Mouse (Mus musculus) heart, embryonic 11.5 days (tissue): ENCODE results near the gene Gm10490. TPM values are rescaled to one million over a fixed set of nuclear protein-coding genes. Genes with fewer than 3 reads are reported as not detected.

Experiments
- ATAC-seq: fragments of 200-750 bp; cut with Nextera tagmentation; replicated peaks from 2 replicates; pipeline ENCODE4 v1.8.0; 2017; ENCODE audit warnings: moderate library complexity; ENCODE audit not compliant: insufficient number of reproducible peaks, low FRiP score, low TSS enrichment
- H3K27ac ChIP-seq: fragments of 300-500 bp; sonication (generic); 2 replicates; pipeline ENCODE4 v1.5.1; 2014; ENCODE audit warnings: mild to moderate bottlenecking, low read depth, low read length
- H3K27me3 ChIP-seq: fragments of 300-500 bp; sonication (generic); 2 replicates; pipeline ENCODE4 v1.6.1; 2014; ENCODE audit warnings: mild to moderate bottlenecking, low read length, mixed read lengths; ENCODE audit not compliant: control insufficient read depth, insufficient read depth
- H3K36me3 ChIP-seq: fragments of 300-500 bp; sonication (generic); 2 replicates; pipeline ENCODE4 v1.6.1; 2014; ENCODE audit warnings: mild to moderate bottlenecking, low read length, moderate library complexity, mixed read lengths; ENCODE audit not compliant: control insufficient read depth, insufficient read depth
- H3K4me1 ChIP-seq: fragments of 300-500 bp; sonication (generic); 2 replicates; pipeline ENCODE4 v1.6.1; 2014; ENCODE audit warnings: low read length; ENCODE audit not compliant: control insufficient read depth, insufficient read depth
- H3K4me2 ChIP-seq: fragments of 300-500 bp; sonication (generic); 2 replicates; pipeline ENCODE4 v1.6.1; 2014; ENCODE audit warnings: mild to moderate bottlenecking, moderate library complexity
- H3K4me3 ChIP-seq: fragments of 300-500 bp; sonication (generic); 2 replicates; pipeline ENCODE4 v1.5.1; 2014; ENCODE audit warnings: low read depth, low read length
- H3K9ac ChIP-seq: fragments of 300-500 bp; sonication (generic); 2 replicates; pipeline ENCODE4 v1.6.1; 2014; ENCODE audit warnings: mild to moderate bottlenecking, low read depth, low read length, moderate library complexity
- H3K9me3 ChIP-seq: fragments of 300-500 bp; sonication (generic); replicated peaks from 2 replicates; pipeline ENCODE4 v1.6.1; 2016; ENCODE audit warnings: low read length; ENCODE audit not compliant: control insufficient read depth
- WGBS: fragments of 180-500 bp; shearing (Covaris S2); extraction: QIAGEN DNeasy Blood & Tissue Kit; methylation state at CpG from one replicate; pipeline ENCODE4 v1.1.7; 2014; ENCODE audit not compliant: insufficient replicate concordance; 5-methylcytosine and 5-hydroxymethylcytosine counted together
- polyA plus RNA-seq: library from polyadenylated mRNA; unstranded; fragments of >200 nt; fragmentation: Nextera tagmentation; extraction: Ambion mirVana; gene quantifications from 2 replicates; pipeline ENCODE4 v1.2.1, GENCODE M21; 2014

The Gm10490 gene
- polyA plus RNA-seq, 1 experiment from 2014 or later = not detected

GRCm38 (mm10) chrX:7878495-7878894 lies 30.8 kb upstream of the Gm10490 start:
- Histone ChIP-seq H3K4me3 (peak overlapping the region; percentile 49), H3K9ac (peak overlapping the region; percentile 63), H3K4me2 (peak overlapping the region; percentile 90), H3K4me1 (no peaks in the 10 kb centered on the region), H3K27me3 (no peaks in the 10 kb centered on the region), H3K36me3 (no peaks in the 10 kb centered on the region; the same call in 1 of the 2 replicates), H3K27ac (no peak overlapping the region), H3K9me3 (no peaks in the 10 kb centered on the region)
- ATAC-seq = no peak
- 14% methylated on average over 21 of the region's 21 CpGs for WGBS

GRCm38 (mm10) chrX:7879819-7880218 lies 29.5 kb upstream of the Gm10490 start:
- no peak for ATAC-seq
- H3K9me3 ChIP-seq = no peaks in the 10 kb centered on the region
- no peaks in the 10 kb centered on the region for H3K27me3 ChIP-seq
- H3K4me3 ChIP-seq = no peak overlapping the region
- no peak overlapping the region for H3K27ac ChIP-seq
- H3K36me3 ChIP-seq = no peaks in the 10 kb centered on the region; the same call in 1 of the 2 replicates
- WGBS = 15% methylated on average over 11 of the region's 11 CpGs
- peak overlapping the region; percentile 90 for H3K4me2 ChIP-seq
- H3K9ac ChIP-seq = no peak overlapping the region
- H3K4me1 ChIP-seq = no peaks in the 10 kb centered on the region; the same call in 1 of the 2 replicates

DNA sequence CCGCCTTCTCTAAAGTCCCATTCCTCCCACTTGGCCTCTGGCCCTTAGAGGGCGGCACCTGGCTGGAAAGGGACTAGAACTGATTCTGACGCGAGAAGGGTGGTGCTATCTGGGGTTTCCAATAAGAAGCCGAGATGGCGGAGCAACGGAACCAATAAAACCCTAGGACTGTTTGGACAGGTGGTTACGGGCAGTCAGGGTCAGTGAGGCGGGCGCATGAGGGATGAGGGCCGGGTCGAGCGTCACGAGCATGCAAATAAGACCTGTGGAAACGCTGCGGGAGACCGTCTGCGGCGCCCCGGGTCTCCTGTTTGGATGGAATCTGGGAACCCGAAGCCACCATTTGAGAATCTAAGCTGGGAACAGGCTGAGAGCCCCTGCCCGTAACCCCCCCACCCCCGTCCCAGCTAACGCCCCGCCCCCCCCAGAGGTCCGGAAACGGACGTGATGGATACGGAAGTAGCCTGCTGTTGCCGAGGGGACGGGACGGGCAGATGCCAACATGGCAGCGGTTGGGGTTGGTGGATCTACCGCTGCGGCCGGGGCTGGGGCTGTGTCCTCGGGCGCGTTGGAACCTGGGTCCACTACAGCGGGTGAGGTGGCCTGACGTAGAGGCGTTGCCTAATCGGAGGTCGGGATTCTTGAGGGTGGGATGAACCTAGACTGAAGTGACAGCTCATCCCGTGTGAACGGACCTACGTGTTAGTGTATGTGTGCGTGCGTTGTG lies 25.3 kb upstream of the Gm10490 start, which contains the start of gene Slc35a2:
Gene Slc35a2, plus strand, starts transcription at position 188 of the 727 bp plus-strand sequence.
- Histone ChIP-seq H3K4me1 (no peaks in the 10 kb centered on the region; the same call in 1 of the 2 replicates), H3K36me3 (no peaks in the 10 kb centered on the region), H3K27me3 (no peaks in the 10 kb centered on the region), H3K27ac (peak within 1 kb of the TSS; percentile 67), H3K4me2 (peak within 1 kb of the TSS; percentile 67), H3K9me3 (no peaks in the 10 kb centered on the region), H3K9ac (peak within 1 kb of the TSS; percentile 48), H3K4me3 (peak within 1 kb of the TSS; percentile 54)
- WGBS = 10% methylated on average over 49 of the region's 49 CpGs
- ATAC-seq = peak; percentile 85

GRCm38 (mm10) chrX:7898211-7898610 lies 11.1 kb upstream of the Gm10490 start:
- Histone ChIP-seq H3K9me3 (no peaks in the 10 kb centered on the region), H3K27me3 (no peaks in the 10 kb centered on the region), H3K9ac (peak overlapping the region; percentile 65; the same call in 1 of the 2 replicates), H3K4me3 (peak overlapping the region; percentile 59), H3K4me1 (no peaks in the 10 kb centered on the region), H3K27ac (no peak overlapping the region), H3K4me2 (peak overlapping the region; percentile 62), H3K36me3 (no peaks in the 10 kb centered on the region)
- ATAC-seq = no peak
- 36% methylated on average over 13 of the region's 13 CpGs for WGBS

DNA sequence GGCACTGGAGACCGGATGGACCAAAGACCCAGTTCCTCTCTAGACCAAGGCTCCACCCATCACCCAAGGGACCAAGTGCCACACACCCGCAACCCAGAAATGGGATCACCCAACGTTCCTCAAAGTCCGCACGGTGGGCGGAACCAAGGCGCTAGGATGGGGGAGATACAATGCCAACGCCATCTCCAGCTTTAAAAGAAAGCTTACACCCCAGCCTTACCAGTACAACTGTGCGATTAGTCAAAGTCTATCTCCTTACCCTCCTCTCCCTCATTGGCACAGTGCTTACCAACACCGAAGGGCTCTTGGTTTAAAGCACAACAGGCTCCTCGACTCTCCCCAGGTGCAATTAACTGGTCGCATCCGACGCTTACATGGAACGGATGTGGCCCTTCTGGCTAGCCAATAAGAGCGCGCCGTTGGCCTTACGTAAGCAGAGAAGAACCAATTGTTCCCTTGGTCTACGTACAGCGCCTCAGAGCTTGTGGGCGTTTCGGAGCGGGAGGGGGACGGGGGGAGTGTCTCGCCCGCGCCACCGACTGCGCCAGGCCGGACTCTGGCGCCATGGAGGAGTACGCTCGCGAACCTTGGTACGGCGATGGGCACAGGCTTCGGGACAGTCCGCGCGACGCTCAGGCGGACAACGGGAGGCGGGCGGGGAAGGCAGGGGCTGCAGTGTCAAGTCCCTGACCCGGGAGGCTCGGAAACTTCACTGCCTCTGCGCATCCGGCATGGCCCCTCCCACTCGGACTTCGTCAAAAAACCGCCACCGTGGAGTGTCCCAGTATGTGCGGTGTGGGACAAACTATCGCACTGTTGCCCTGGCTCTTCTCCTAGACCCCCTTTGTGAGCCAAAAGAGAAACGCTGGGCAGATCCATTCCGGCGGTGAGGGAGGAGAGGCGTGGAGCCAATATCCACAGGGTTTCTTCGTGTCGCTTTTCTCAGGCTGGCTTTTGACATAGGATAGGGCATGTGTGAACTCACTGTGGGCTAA lies 10.2 kb upstream of the Gm10490 start, which contains the start of the genes Pqbp1 and Timm17b:
Gene Pqbp1, minus strand, starts transcription at position 390 of the 995 bp plus-strand sequence.
Gene Timm17b, plus strand, starts transcription at position 478 of the 995 bp plus-strand sequence.
- peak within 1 kb of the TSS; percentile 69 for H3K4me2 ChIP-seq
- H3K4me1 ChIP-seq = no peaks in the 10 kb centered on the region
- H3K9ac ChIP-seq = peak within 1 kb of the TSS; percentile 74
- no peaks in the 10 kb centered on the region for H3K9me3 ChIP-seq
- H3K27ac ChIP-seq = peak within 1 kb of the TSS; percentile 74; the same call in 1 of the 2 replicates
- peak; percentile 97 for ATAC-seq
- H3K4me3 ChIP-seq = peak within 1 kb of the TSS; percentile 59
- no peaks in the 10 kb centered on the region for H3K36me3 ChIP-seq
- WGBS = 12% methylated on average over 62 of the region's 62 CpGs
- no peaks in the 10 kb centered on the region for H3K27me3 ChIP-seq

GRCm38 (mm10) chrX:7904441-7904840 lies 4.9 kb upstream of the Gm10490 start:
- Histone ChIP-seq H3K4me2 (no peak overlapping the region), H3K4me1 (no peaks in the 10 kb centered on the region), H3K9ac (no peak overlapping the region), H3K27ac (no peak overlapping the region), H3K9me3 (no peaks in the 10 kb centered on the region), H3K27me3 (no peaks in the 10 kb centered on the region), H3K4me3 (no peak overlapping the region), H3K36me3 (no peaks in the 10 kb centered on the region)
- 89% methylated on average over 5 of the region's 5 CpGs for WGBS
- ATAC-seq = no peak

GRCm38 (mm10) chrX:7907735-7908134 lies 1.6 kb upstream of the Gm10490 start, which contains the start of gene Gm10491:
Gm10491 (minus strand) TSS chrX:7907835.
- ATAC-seq = no peak
- Histone ChIP-seq H3K4me3 (no peak within 1 kb of the TSS), H3K9ac (no peak within 1 kb of the TSS), H3K36me3 (no peaks in the 10 kb centered on the region), H3K27ac (no peak within 1 kb of the TSS), H3K9me3 (no peaks in the 10 kb centered on the region), H3K4me2 (no peak within 1 kb of the TSS), H3K4me1 (no peaks in the 10 kb centered on the region), H3K27me3 (no peaks in the 10 kb centered on the region)
- WGBS = 82% methylated on average over 4 of the region's 5 CpGs

- no peaks in the 10 kb centered on the region for H3K36me3 ChIP-seq
- whole genome bisulfite sequencing = 59% methylated on average over 6 of the region's 6 CpGs
- H3K4me2 ChIP-seq = no peak overlapping the region
- no peaks in the 10 kb centered on the region for H3K9me3 ChIP-seq
- no peaks in the 10 kb centered on the region for H3K27me3 ChIP-seq
- no peaks in the 10 kb centered on the region for H3K4me1 ChIP-seq
- no peak overlapping the region for H3K9ac ChIP-seq
- ATAC-seq = no peak
- H3K27ac ChIP-seq = no peak overlapping the region
- H3K4me3 ChIP-seq = no peak overlapping the region
These were observed 1.1 kb downstream of the Gm10490 start for GRCm38 (mm10) chrX:7910473-7910872.
